Mouse (Mus musculus): Measurements from ENCODE around the gene Srsf7. TPM values are rescaled to one million over a fixed set of nuclear protein-coding genes. Genes with fewer than 3 reads are reported as not detected.
A peak's percentile ranks its signal among the peaks of the same experiment; 100 is the strongest.

Srsf7 gene
- polyA plus RNA-seq, 1 experiment from 2014 or later = 178 TPM

GRCm38 (mm10) chr17:80169792-80170191 is 37.3 kb downstream of the Srsf7 start:
- H3K4me2 ChIP-seq (ENCODE audit: low read depth, low read length) = no peak overlapping the region
- ATAC-seq (ENCODE audit: low read depth) = no peak
- no peak overlapping the region for H3K4me3 ChIP-seq (ENCODE audit: low read depth, low read length)
- no peak overlapping the region for H3K9ac ChIP-seq (ENCODE audit: low read depth, low read length)
- no peaks in the 10 kb centered on the region for H3K27me3 ChIP-seq (ENCODE audit: control insufficient read depth, insufficient read depth, low read depth, low read length)
- H3K36me3 ChIP-seq (ENCODE audit: control insufficient read depth, insufficient read depth) = no peaks in the 10 kb centered on the region
- no peaks in the 10 kb centered on the region for H3K4me1 ChIP-seq (ENCODE audit: control insufficient read depth, low read depth, low read length)
- whole genome bisulfite sequencing (ENCODE audit: insufficient replicate concordance) = 66% methylated on average over 6 of the region's 6 CpGs
- no peaks in the 10 kb centered on the region for H3K9me3 ChIP-seq (replicated peaks; ENCODE audit: control insufficient read depth, low read length)
- no peak overlapping the region for H3K27ac ChIP-seq (ENCODE audit: low read length)

- H3K9ac ChIP-seq (ENCODE audit: low read depth, low read length) = no peak overlapping the region
- 39% methylated on average over 16 of the region's 16 CpGs for WGBS (ENCODE audit: insufficient replicate concordance)
- no peak for ATAC-seq (ENCODE audit: low read depth)
- no peaks in the 10 kb centered on the region for H3K36me3 ChIP-seq (ENCODE audit: control insufficient read depth, insufficient read depth)
- H3K4me2 ChIP-seq (ENCODE audit: low read depth, low read length) = no peak overlapping the region
- H3K4me3 ChIP-seq (ENCODE audit: low read depth, low read length) = no peak overlapping the region
- H3K27me3 ChIP-seq (ENCODE audit: control insufficient read depth, insufficient read depth, low read depth, low read length) = no peaks in the 10 kb centered on the region
- H3K4me1 ChIP-seq (ENCODE audit: control insufficient read depth, low read depth, low read length) = no peaks in the 10 kb centered on the region
- H3K9me3 ChIP-seq (replicated peaks; ENCODE audit: control insufficient read depth, low read length) = no peaks in the 10 kb centered on the region
- no peak overlapping the region for H3K27ac ChIP-seq (ENCODE audit: low read length)
These were observed 38.5 kb downstream of the Srsf7 start for GRCm38 (mm10) chr17:80168425-80169182.

GRCm38 (mm10) chr17:80167851-80168251 is 39.3 kb downstream of the Srsf7 start:
- Histone ChIP-seq H3K4me2 (ENCODE audit: low read depth, low read length) (no peak overlapping the region), H3K27me3 (ENCODE audit: control insufficient read depth, insufficient read depth, low read depth, low read length) (no peaks in the 10 kb centered on the region), H3K36me3 (ENCODE audit: control insufficient read depth, insufficient read depth) (no peaks in the 10 kb centered on the region), H3K9me3 (replicated peaks; ENCODE audit: control insufficient read depth, low read length) (no peaks in the 10 kb centered on the region), H3K4me3 (ENCODE audit: low read depth, low read length) (no peak overlapping the region), H3K4me1 (ENCODE audit: control insufficient read depth, low read depth, low read length) (no peaks in the 10 kb centered on the region), H3K27ac (ENCODE audit: low read length) (no peak overlapping the region), H3K9ac (ENCODE audit: low read depth, low read length) (no peak overlapping the region)
- WGBS (ENCODE audit: insufficient replicate concordance) = 34% methylated on average over 7 of the region's 7 CpGs
- no peak for ATAC-seq (ENCODE audit: low read depth)

- H3K27ac ChIP-seq (ENCODE audit: low read length) = no peak overlapping the region
- H3K27me3 ChIP-seq (ENCODE audit: control insufficient read depth, insufficient read depth, low read depth, low read length) = no peaks in the 10 kb centered on the region
- no peak overlapping the region for H3K4me3 ChIP-seq (ENCODE audit: low read depth, low read length)
- 59% methylated on average over 4 of the region's 4 CpGs for WGBS (ENCODE audit: insufficient replicate concordance)
- no peaks in the 10 kb centered on the region for H3K4me1 ChIP-seq (ENCODE audit: control insufficient read depth, low read depth, low read length)
- no peaks in the 10 kb centered on the region for H3K36me3 ChIP-seq (ENCODE audit: control insufficient read depth, insufficient read depth)
- H3K4me2 ChIP-seq (ENCODE audit: low read depth, low read length) = no peak overlapping the region
- no peaks in the 10 kb centered on the region for H3K9me3 ChIP-seq (replicated peaks; ENCODE audit: control insufficient read depth, low read length)
- no peak overlapping the region for H3K9ac ChIP-seq (ENCODE audit: low read depth, low read length)
- ATAC-seq (ENCODE audit: low read depth) = no peak
These were observed 39.7 kb downstream of the Srsf7 start for GRCm38 (mm10) chr17:80167436-80167835.

GRCm38 (mm10) chr17:80166346-80166745 is 40.8 kb downstream of the Srsf7 start:
- H3K9me3 ChIP-seq (replicated peaks; ENCODE audit: control insufficient read depth, low read length) = no peaks in the 10 kb centered on the region
- H3K9ac ChIP-seq (ENCODE audit: low read depth, low read length) = no peak overlapping the region
- no peaks in the 10 kb centered on the region for H3K27me3 ChIP-seq (ENCODE audit: control insufficient read depth, insufficient read depth, low read depth, low read length)
- H3K4me3 ChIP-seq (ENCODE audit: low read depth, low read length) = no peak overlapping the region
- ATAC-seq (ENCODE audit: low read depth) = no peak
- no peak overlapping the region for H3K27ac ChIP-seq (ENCODE audit: low read length)
- H3K4me2 ChIP-seq (ENCODE audit: low read depth, low read length) = no peak overlapping the region
- WGBS (ENCODE audit: insufficient replicate concordance) = 69% methylated on average over 6 of the region's 6 CpGs
- no peaks in the 10 kb centered on the region for H3K36me3 ChIP-seq (ENCODE audit: control insufficient read depth, insufficient read depth)
- no peaks in the 10 kb centered on the region for H3K4me1 ChIP-seq (ENCODE audit: control insufficient read depth, low read depth, low read length)

- no peak overlapping the region for H3K4me3 ChIP-seq (ENCODE audit: low read depth, low read length)
- no peaks in the 10 kb centered on the region for H3K9me3 ChIP-seq (replicated peaks; ENCODE audit: control insufficient read depth, low read length)
- H3K4me2 ChIP-seq (ENCODE audit: low read depth, low read length) = no peak overlapping the region
- H3K4me1 ChIP-seq (ENCODE audit: control insufficient read depth, low read depth, low read length) = no peaks in the 10 kb centered on the region
- WGBS (ENCODE audit: insufficient replicate concordance) = 39% methylated on average over 6 of the region's 6 CpGs
- H3K27me3 ChIP-seq (ENCODE audit: control insufficient read depth, insufficient read depth, low read depth, low read length) = no peaks in the 10 kb centered on the region
- H3K9ac ChIP-seq (ENCODE audit: low read depth, low read length) = no peak overlapping the region
- H3K36me3 ChIP-seq (ENCODE audit: control insufficient read depth, insufficient read depth) = no peaks in the 10 kb centered on the region
- ATAC-seq (ENCODE audit: low read depth) = no peak
- H3K27ac ChIP-seq (ENCODE audit: low read length) = no peak overlapping the region
These were observed 41.4 kb downstream of the Srsf7 start for GRCm38 (mm10) chr17:80165741-80166140.

GRCm38 (mm10) chr17:80163991-80164390 is 43.1 kb downstream of the Srsf7 start:
- no peaks in the 10 kb centered on the region for H3K36me3 ChIP-seq (ENCODE audit: control insufficient read depth, insufficient read depth)
- WGBS (ENCODE audit: insufficient replicate concordance) = 60% methylated on average over 8 of the region's 8 CpGs
- H3K4me1 ChIP-seq (ENCODE audit: control insufficient read depth, low read depth, low read length) = no peaks in the 10 kb centered on the region
- no peak overlapping the region for H3K4me2 ChIP-seq (ENCODE audit: low read depth, low read length)
- H3K27ac ChIP-seq (ENCODE audit: low read length) = no peak overlapping the region
- ATAC-seq (ENCODE audit: low read depth) = no peak
- no peaks in the 10 kb centered on the region for H3K27me3 ChIP-seq (ENCODE audit: control insufficient read depth, insufficient read depth, low read depth, low read length)
- H3K9me3 ChIP-seq (replicated peaks; ENCODE audit: control insufficient read depth, low read length) = no peaks in the 10 kb centered on the region
- H3K9ac ChIP-seq (ENCODE audit: low read depth, low read length) = no peak overlapping the region
- no peak overlapping the region for H3K4me3 ChIP-seq (ENCODE audit: low read depth, low read length)

- Histone ChIP-seq H3K4me2 (ENCODE audit: low read depth, low read length) (no peak overlapping the region), H3K9ac (ENCODE audit: low read depth, low read length) (no peak overlapping the region), H3K4me1 (ENCODE audit: control insufficient read depth, low read depth, low read length) (no peaks in the 10 kb centered on the region), H3K4me3 (ENCODE audit: low read depth, low read length) (no peak overlapping the region), H3K27ac (ENCODE audit: low read length) (no peak overlapping the region), H3K27me3 (ENCODE audit: control insufficient read depth, insufficient read depth, low read depth, low read length) (no peaks in the 10 kb centered on the region), H3K36me3 (ENCODE audit: control insufficient read depth, insufficient read depth) (no peaks in the 10 kb centered on the region), H3K9me3 (replicated peaks; ENCODE audit: control insufficient read depth, low read length) (no peaks in the 10 kb centered on the region)
- WGBS (ENCODE audit: insufficient replicate concordance) = 61% methylated on average over 5 of the region's 5 CpGs
- ATAC-seq (ENCODE audit: low read depth) = peak; percentile 54
These were observed 46.7 kb downstream of the Srsf7 start for GRCm38 (mm10) chr17:80160454-80160853.

GRCm38 (mm10) chr17:80157489-80157888 is 49.6 kb downstream of the Srsf7 start:
- WGBS (ENCODE audit: insufficient replicate concordance) = 50% methylated on average over 6 of the region's 6 CpGs
- ATAC-seq (ENCODE audit: low read depth) = no peak
- no peaks in the 10 kb centered on the region for H3K9me3 ChIP-seq (replicated peaks; ENCODE audit: control insufficient read depth, low read length)
- H3K27ac ChIP-seq (ENCODE audit: low read length) = no peak overlapping the region
- H3K9ac ChIP-seq (ENCODE audit: low read depth, low read length) = no peak overlapping the region
- no peaks in the 10 kb centered on the region for H3K27me3 ChIP-seq (ENCODE audit: control insufficient read depth, insufficient read depth, low read depth, low read length)
- no peaks in the 10 kb centered on the region for H3K4me1 ChIP-seq (ENCODE audit: control insufficient read depth, low read depth, low read length)
- no peak overlapping the region for H3K4me3 ChIP-seq (ENCODE audit: low read depth, low read length)
- no peaks in the 10 kb centered on the region for H3K36me3 ChIP-seq (ENCODE audit: control insufficient read depth, insufficient read depth)
- H3K4me2 ChIP-seq (ENCODE audit: low read depth, low read length) = no peak overlapping the region
